Mouse (Mus musculus) adrenal gland, postnatal 14 days (tissue): ENCODE data around the gene Lin7a. TPM values are rescaled to one million over a fixed set of nuclear protein-coding genes. Genes with fewer than 3 reads are reported as not detected.

Source experiments
- DNase-seq: peaks from one replicate; pipeline ENCODE4 v3.0.0; 2021; ENCODE audit warnings: mixed read lengths
- total RNA-seq: library from RNA; stranded (reverse); gene quantifications from 2 replicates; pipeline ENCODE4 v1.2.3, GENCODE M21; 2021

The Lin7a gene
- total RNA-seq, 1 experiment from 2014 or later: 3.3 TPM

GRCm38 (mm10) chr10:107467819-107468218 lies 196.3 kb downstream of the Lin7a start:
- no peak for DNase-seq

Other genes starting within 250 kb of the Lin7a start
- gene Acss3, start 148.0 kb upstream of the Lin7a start, total RNA-seq: 22.7 and 35.8 TPM in 2 replicates
- not detected in 2 replicates for gene Myf5, start 214.4 kb downstream of the Lin7a start, total RNA-seq
- gene Myf6, start 223.1 kb downstream of the Lin7a start, total RNA-seq: not detected in 2 replicates